Mouse (Mus musculus) intestine, embryonic 15.5 days (tissue): ENCODE measurements around the gene Plpp7. TPM values are rescaled to one million over a fixed set of nuclear protein-coding genes. Genes with fewer than 3 reads are reported as not detected.

Experiments used
- ATAC-seq: fragments of 200-750 bp; cut with Nextera tagmentation; 2 replicates; pipeline ENCODE4 v1.8.0; 2017; ENCODE audit warnings: moderate TSS enrichment, moderate library complexity
- H3K27ac ChIP-seq: fragments of 300-500 bp; sonication (generic); 2 replicates; pipeline ENCODE4 v1.5.1; 2015; ENCODE audit warnings: mild to moderate bottlenecking, inconsistent platforms
- H3K27me3 ChIP-seq: fragments of 300-500 bp; sonication (generic); replicated peaks from 2 replicates; pipeline ENCODE4 v1.6.1; 2015; ENCODE audit warnings: inconsistent platforms
- H3K36me3 ChIP-seq: fragments of 300-500 bp; sonication (generic); 2 replicates; pipeline ENCODE4 v1.6.1; 2015; ENCODE audit warnings: inconsistent platforms
- H3K4me1 ChIP-seq: fragments of 300-500 bp; sonication (generic); replicated peaks from 2 replicates; pipeline ENCODE4 v1.6.1; 2015; ENCODE audit warnings: inconsistent platforms
- H3K4me2 ChIP-seq: fragments of 300-500 bp; sonication (generic); replicated peaks from 2 replicates; pipeline ENCODE4 v1.6.1; 2015; ENCODE audit warnings: mild to moderate bottlenecking, inconsistent platforms
- H3K4me3 ChIP-seq: fragments of 300-500 bp; sonication (generic); replicated peaks from 2 replicates; pipeline ENCODE4 v1.5.1; 2015; ENCODE audit warnings: inconsistent platforms
- H3K9ac ChIP-seq: fragments of 300-500 bp; sonication (generic); 2 replicates; pipeline ENCODE4 v1.6.1; 2015; ENCODE audit warnings: inconsistent platforms
- H3K9me3 ChIP-seq: fragments of 300-500 bp; sonication (generic); 2 replicates; pipeline ENCODE4 v1.6.1; 2016; ENCODE audit warnings: inconsistent platforms
- WGBS: fragments of 180-500 bp; shearing (Covaris S2); methylation state at CpG from one replicate; pipeline ENCODE4 v1.1.7; 2015; 5-methylcytosine and 5-hydroxymethylcytosine counted together
- polyA plus RNA-seq: library from polyadenylated mRNA; unstranded; fragments of >200 nt; fragmentation: Nextera tagmentation; extraction: Ambion mirVana; gene quantifications from 2 replicates; pipeline ENCODE4 v1.2.1, GENCODE M21; 2015

The Plpp7 gene
- polyA plus RNA-seq, 1 experiment from 2014 or later: 4.3 TPM

- Histone ChIP-seq H3K36me3 (no peaks in the 10 kb centered on the region), H3K4me2 (no peak overlapping the region), H3K4me3 (no peak overlapping the region), H3K4me1 (no peaks in the 10 kb centered on the region), H3K27me3 (no peaks in the 10 kb centered on the region), H3K27ac (no peak overlapping the region), H3K9me3 (no peaks in the 10 kb centered on the region), H3K9ac (no peak overlapping the region)
- 65% methylated on average over 6 of the region's 6 CpGs for WGBS
- ATAC-seq: no peak
Observed at GRCm38 (mm10) chr2:32060228-32060805, 35.0 kb upstream of the Plpp7 start.

GRCm38 (mm10) chr2:32061189-32061588 lies 34.1 kb upstream of the Plpp7 start:
- Histone ChIP-seq H3K9me3 (no peaks in the 10 kb centered on the region), H3K9ac (no peak overlapping the region), H3K4me3 (no peak overlapping the region), H3K27me3 (no peaks in the 10 kb centered on the region), H3K27ac (no peak overlapping the region), H3K4me1 (no peaks in the 10 kb centered on the region), H3K4me2 (no peak overlapping the region), H3K36me3 (no peaks in the 10 kb centered on the region)
- no peak for ATAC-seq
- 66% methylated on average over 2 of the region's 2 CpGs for WGBS

- no peak overlapping the region for H3K27ac ChIP-seq
- ATAC-seq: no peak
- H3K4me3 ChIP-seq: no peak overlapping the region
Observed at GRCm38 (mm10) chr2:32061722-32062505, 33.4 kb upstream of the Plpp7 start.

GRCm38 (mm10) chr2:32062626-32063410 lies 32.5 kb upstream of the Plpp7 start:
- Histone ChIP-seq H3K36me3 (no peaks in the 10 kb centered on the region), H3K4me3 (no peak overlapping the region), H3K4me1 (no peaks in the 10 kb centered on the region), H3K9me3 (no peaks in the 10 kb centered on the region), H3K4me2 (no peak overlapping the region), H3K27me3 (no peaks in the 10 kb centered on the region), H3K9ac (no peak overlapping the region), H3K27ac (no peak overlapping the region)
- 86% methylated on average over 15 of the region's 15 CpGs for WGBS
- no peak for ATAC-seq

More at GRCm38 (mm10) chr2:32061722-32062505, 33.4 kb upstream of the Plpp7 start:
- Histone ChIP-seq H3K4me2 (no peak overlapping the region), H3K27me3 (no peaks in the 10 kb centered on the region), H3K36me3 (no peaks in the 10 kb centered on the region), H3K4me1 (no peaks in the 10 kb centered on the region), H3K9me3 (no peaks in the 10 kb centered on the region), H3K9ac (no peak overlapping the region)
- 64% methylated on average over 12 of the region's 12 CpGs for WGBS

- 70% methylated on average over 7 of the region's 7 CpGs for WGBS
- no peak overlapping the region for H3K4me3 ChIP-seq
- H3K4me1 ChIP-seq: no peaks in the 10 kb centered on the region
- no peak overlapping the region for H3K27ac ChIP-seq
- H3K27me3 ChIP-seq: no peaks in the 10 kb centered on the region
- no peaks in the 10 kb centered on the region for H3K9me3 ChIP-seq
- no peak overlapping the region for H3K9ac ChIP-seq
- no peaks in the 10 kb centered on the region for H3K36me3 ChIP-seq
- ATAC-seq: no peak
- H3K4me2 ChIP-seq: no peak overlapping the region
Observed at GRCm38 (mm10) chr2:32063451-32064151, 31.7 kb upstream of the Plpp7 start.

GRCm38 (mm10) chr2:32064913-32065312 lies 30.4 kb upstream of the Plpp7 start:
- no peak overlapping the region for H3K9ac ChIP-seq
- no peak for ATAC-seq
- no peaks in the 10 kb centered on the region for H3K9me3 ChIP-seq
- H3K4me2 ChIP-seq: no peak overlapping the region
- no peak overlapping the region for H3K27ac ChIP-seq
- no peaks in the 10 kb centered on the region for H3K36me3 ChIP-seq
- no peaks in the 10 kb centered on the region for H3K27me3 ChIP-seq
- H3K4me3 ChIP-seq: no peak overlapping the region
- whole genome bisulfite sequencing: 67% methylated on average over 13 of the region's 13 CpGs
- H3K4me1 ChIP-seq: no peaks in the 10 kb centered on the region

- Histone ChIP-seq H3K9me3 (no peaks in the 10 kb centered on the region), H3K4me2 (no peak overlapping the region), H3K27ac (no peak overlapping the region), H3K4me3 (no peak overlapping the region), H3K4me1 (no peaks in the 10 kb centered on the region), H3K36me3 (no peaks in the 10 kb centered on the region), H3K9ac (no peak overlapping the region), H3K27me3 (no peaks in the 10 kb centered on the region)
- 69% methylated on average over 5 of the region's 5 CpGs for WGBS
- no peak for ATAC-seq
Observed at GRCm38 (mm10) chr2:32065371-32065791, 29.9 kb upstream of the Plpp7 start.

- WGBS: 77% methylated on average over 4 of the region's 4 CpGs
- Histone ChIP-seq H3K27me3 (no peaks in the 10 kb centered on the region), H3K4me2 (no peak overlapping the region), H3K9me3 (no peaks in the 10 kb centered on the region), H3K4me3 (no peak overlapping the region), H3K36me3 (no peaks in the 10 kb centered on the region), H3K27ac (no peak overlapping the region), H3K9ac (no peak overlapping the region), H3K4me1 (no peaks in the 10 kb centered on the region)
- ATAC-seq: no peak
Observed at GRCm38 (mm10) chr2:32066005-32066404, 29.3 kb upstream of the Plpp7 start.

GRCm38 (mm10) chr2:32068811-32069607 lies 26.3 kb upstream of the Plpp7 start:
- no peak overlapping the region for H3K27ac ChIP-seq
- no peaks in the 10 kb centered on the region for H3K4me1 ChIP-seq
- no peaks in the 10 kb centered on the region for H3K9me3 ChIP-seq
- no peaks in the 10 kb centered on the region for H3K27me3 ChIP-seq
- H3K4me2 ChIP-seq: no peak overlapping the region
- ATAC-seq: no peak; the same call in 1 of the 2 replicates
- no peak overlapping the region for H3K4me3 ChIP-seq
- WGBS: 49% methylated on average over 31 of the region's 31 CpGs
- H3K36me3 ChIP-seq: no peaks in the 10 kb centered on the region
- H3K9ac ChIP-seq: no peak overlapping the region

- H3K4me1 ChIP-seq: no peaks in the 10 kb centered on the region
- H3K9ac ChIP-seq: no peak overlapping the region
- H3K27me3 ChIP-seq: no peaks in the 10 kb centered on the region
- 89% methylated on average over 10 of the region's 10 CpGs for WGBS
- no peak overlapping the region for H3K4me2 ChIP-seq
- no peak for ATAC-seq
- no peak overlapping the region for H3K27ac ChIP-seq
- no peaks in the 10 kb centered on the region for H3K36me3 ChIP-seq
- H3K4me3 ChIP-seq: no peak overlapping the region
- H3K9me3 ChIP-seq: no peaks in the 10 kb centered on the region
Observed at GRCm38 (mm10) chr2:32070747-32071146, 24.6 kb upstream of the Plpp7 start.

- no peaks in the 10 kb centered on the region for H3K36me3 ChIP-seq
- peaks cover 3% of the 10 kb centered on the region; the same call in 1 of the 2 replicates for H3K4me1 ChIP-seq
- no peak overlapping the region for H3K9ac ChIP-seq
- no peaks in the 10 kb centered on the region for H3K9me3 ChIP-seq
- WGBS: 49% methylated on average over 8 of the region's 8 CpGs
- no peaks in the 10 kb centered on the region for H3K27me3 ChIP-seq
- no peak overlapping the region for H3K4me3 ChIP-seq
- H3K4me2 ChIP-seq: no peak overlapping the region
- ATAC-seq: peak; percentile 72; the same call in 1 of the 2 replicates
- H3K27ac ChIP-seq: no peak overlapping the region
Observed at GRCm38 (mm10) chr2:32074404-32074803, 20.9 kb upstream of the Plpp7 start.
